Mouse (Mus musculus) embryo, embryonic 9.5 days (tissue): Measurements from ENCODE around the gene Sys1.
A peak's percentile ranks its signal among the peaks of the same experiment; 100 is the strongest.

Experiments
- DNase-seq: peaks from one replicate; pipeline ENCODE4 v3.0.0-alpha.2; 2017; ENCODE audit errors: extremely low spot score

The Sys1 gene

DNA sequence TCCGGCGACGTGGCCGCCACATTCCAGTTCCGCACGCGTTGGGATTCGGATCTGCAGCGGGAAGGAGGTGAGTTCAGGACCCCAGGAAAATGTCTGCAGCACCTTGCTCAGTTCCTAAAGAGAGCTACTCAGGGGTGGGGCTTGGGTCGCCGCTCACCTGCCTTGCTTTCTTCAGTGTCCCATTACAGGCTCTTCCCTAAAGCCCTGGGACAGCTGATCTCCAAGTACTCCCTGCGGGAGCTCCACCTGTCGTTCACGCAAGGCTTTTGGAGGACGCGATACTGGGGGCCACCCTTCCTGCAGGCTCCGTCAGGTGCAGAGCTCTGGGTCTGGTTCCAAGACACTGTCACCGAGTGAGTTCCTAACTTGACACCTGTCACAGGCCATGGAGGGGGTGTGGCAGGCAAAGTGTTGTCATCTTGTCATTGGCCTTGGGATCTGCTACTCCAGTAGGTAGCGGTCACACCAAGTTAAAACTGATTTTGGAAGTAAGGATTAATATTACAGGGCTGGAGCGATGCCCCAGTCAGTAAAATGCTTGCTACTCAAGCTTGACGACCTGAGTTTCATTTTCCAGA, 41.0 kb downstream of the Sys1 start:
- DNase-seq: no peak

DNA sequence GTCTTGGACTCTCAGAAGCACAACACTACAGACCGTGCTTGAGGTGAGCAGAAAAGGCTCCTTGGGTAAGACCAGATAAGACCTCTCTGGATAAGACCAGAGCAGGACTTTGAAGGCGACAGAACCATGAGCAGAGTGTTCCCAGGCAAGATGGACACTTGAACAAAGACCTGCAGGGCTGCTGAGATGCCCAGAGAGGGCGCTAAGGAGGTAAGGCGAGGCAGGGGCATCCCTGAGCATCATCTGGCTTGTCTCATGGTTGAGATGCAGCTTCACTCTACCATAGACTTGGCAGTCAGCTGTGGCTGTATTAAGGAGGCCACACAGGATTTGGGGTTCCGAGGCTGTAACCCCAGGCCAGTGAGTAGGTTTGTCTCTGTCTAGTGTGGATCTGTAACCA, 42.6 kb downstream of the Sys1 start:
- DNase-seq: no peak

DNA sequence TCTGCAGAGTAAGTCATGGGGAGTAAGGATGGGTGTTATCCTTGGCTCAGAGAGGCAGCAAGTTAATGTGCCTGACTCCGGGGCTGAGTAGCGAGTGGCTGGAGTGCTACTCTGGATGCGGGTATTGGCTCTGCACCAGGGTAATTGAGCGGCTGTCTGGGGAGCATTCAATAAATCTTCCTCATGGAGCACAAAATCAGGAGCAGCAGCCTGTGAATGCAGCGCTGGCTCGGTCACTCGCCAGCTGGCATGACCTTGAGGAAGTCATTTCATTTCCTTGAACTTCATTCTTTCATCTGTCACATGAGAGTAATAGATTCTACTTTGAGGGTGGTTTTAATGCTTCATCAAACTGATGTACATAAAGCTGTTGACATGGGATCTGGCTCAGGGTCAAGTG, 43.7 kb downstream of the Sys1 start:
- no peak for DNase-seq

DNA sequence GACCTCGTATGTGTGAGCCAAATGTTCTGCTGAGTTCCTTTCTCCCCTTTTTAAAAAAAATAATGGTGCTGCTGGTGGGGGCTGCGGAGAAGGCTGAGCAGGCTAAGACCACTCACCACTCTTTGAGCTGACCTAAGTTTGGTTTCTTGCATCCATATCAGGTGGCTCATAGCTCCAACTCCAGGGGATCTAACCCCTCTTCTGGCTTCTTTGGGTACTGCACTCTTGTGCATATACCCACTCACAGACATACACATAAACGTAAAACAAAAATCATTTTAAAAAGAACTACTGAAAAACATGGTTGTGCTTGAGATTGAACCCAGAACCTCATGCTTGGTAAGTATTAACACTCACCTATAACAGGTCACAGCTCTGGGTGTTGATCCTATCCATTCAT, 48.2 kb downstream of the Sys1 start:
- no peak for DNase-seq

DNA sequence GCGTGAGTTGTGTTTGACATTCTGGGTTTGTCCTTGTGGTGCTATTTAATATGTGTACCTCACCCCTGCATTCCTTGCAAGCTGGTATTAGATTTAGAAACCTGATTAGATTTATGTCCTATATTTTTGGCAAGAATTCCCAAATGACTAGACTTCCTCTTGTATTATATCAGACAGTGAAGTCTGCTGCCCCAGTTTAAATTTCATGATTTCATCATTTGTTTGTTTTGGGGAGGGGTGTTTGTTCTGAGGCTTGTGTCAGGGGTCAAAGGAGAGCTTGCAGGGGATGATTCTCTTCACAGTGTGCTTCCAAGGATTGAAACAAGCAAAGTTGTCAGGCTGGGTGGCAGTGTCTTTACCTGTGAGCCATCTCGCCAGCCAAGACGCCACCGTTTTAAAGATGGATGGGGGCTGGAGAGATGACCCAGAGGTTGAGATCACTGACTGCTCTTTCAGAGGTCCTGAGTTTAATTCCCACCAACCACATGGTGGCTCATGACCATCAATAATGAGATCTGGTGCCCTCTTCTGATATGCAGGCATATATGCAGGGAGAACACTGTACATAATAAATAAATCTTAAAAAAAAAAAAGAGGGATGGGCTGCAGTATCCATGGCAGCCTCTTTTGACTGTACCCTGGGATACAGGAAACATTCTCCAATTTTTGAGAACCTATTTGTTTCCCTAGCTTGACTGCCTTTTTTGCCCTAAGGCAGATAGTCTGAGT, 49.0 kb downstream of the Sys1 start:
- no peak for DNase-seq

DNA sequence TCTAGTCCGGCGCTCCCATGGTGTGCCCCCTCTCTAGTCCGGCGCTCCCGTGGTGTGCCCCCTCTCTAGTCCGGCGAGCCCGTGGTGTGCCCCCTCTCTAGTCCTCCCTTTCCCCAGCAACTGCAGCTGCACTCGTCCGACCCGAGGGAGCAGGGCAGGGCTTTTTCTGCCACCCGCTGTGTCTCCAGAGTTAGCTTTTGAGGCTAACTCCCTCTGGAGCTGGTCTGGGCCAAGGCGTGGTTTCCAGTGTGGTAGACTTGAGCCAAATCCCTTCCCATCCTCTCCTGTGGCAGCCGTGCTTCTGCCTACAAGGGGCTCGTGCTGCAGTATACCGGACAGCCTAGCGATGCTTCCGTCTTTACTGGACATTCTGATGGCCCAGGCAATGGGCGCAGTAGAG, 51.0 kb downstream of the Sys1 start:
- DNase-seq: no peak

DNA sequence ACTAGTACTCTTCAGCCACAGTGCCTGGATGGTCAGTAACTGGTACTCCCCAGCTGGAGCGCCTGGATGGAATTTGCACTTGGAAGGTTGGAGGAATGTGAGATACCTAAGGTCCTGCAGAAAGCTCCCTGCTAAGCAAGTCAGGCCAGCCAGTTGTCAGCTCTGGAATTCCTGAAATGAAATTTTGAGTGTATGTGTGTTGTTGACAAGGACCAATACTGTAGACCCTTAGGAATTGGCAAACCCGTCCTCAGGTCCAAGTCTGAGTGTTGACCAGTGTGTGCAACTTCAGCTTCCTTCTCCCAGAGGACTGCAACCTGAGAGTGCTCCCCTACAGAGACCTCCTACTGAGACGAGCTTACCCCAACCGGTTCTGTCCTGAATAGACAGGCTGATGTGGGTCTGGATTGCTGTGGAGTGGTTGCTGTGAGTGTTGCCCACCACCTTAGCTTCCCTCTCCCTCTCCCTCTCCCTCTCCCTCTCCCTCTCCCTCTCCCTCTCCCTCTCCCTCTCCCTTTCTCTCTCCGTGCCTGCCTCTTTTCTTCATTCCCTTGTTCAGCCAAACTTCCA, 53.9 kb downstream of the Sys1 start:
- no peak for DNase-seq

DNA sequence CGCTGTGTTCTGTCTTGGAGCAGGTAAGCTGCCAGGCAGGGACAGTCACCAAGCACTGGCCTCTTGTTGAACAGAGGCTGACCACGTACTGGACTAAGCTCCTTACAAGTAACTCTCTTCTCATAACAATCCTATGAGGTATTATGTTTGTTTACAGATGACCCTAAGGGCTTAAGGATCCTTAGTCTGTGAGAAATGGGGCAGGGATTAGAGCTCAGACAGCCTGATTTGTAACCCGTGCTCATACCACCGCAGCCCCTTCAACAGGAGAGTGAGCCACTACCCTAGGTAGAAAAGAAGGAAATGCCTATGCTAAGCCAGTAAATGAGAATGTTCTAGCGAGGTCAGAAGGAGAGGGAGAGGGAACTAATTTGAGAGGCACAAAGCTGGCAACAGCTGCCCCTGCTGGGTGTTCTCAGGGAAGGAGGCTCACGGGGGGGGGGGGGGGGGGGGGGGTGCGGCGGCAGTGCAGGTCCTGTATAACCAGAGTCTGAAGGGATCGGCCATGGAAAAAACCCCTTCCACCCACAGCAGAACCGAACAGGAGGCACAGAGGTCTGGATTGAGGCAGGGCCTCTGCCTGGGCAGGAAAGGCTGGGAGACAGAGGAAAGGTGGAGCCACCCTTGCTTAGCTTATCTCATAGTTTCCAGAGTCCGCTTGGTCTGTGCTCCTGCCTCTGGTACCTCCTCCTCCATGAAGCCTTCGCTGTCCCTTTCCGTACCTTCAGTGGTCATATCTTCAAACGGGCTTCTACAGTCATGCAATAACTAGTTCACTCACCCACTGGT, 55.6 kb downstream of the Sys1 start:
- no peak for DNase-seq

DNA sequence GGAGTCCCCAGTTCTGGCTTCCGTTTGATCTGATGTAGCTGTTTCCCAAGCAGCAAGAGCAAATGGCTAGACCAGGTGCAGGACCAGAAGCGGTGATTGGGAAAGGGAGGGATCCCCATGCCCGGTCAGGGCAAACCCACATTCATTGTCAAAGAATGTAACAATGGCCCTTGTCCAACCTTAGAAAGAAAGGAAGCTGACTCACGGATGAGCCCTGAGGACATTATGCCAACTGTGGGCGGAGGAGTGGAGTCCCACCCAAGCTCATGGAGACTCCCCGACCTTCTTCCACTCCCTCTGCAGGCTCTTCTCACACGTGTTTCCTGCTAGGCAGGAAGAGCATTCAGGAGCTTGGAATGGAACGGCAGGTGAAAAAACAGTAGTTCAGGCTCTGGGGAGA, 56.6 kb downstream of the Sys1 start:
- no peak for DNase-seq

DNA sequence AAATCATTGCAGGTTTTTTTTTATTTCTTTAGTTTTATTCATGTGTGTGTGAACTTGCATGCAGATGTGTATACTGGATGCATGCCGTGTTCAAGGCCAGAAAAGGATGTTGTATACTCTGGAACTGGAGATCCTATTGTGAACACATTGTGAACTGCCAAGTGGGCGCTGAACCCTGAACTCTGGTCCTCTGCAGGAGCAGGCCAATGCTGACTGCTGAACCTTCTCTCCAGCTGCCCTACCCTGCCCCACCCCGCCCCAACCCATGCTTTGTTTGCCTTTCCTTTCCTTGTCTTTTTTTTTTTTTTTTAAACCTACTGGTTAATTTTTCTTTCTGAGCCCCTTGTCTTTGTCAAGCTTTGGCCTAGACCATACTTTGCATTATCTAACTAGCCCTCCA, 58.2 kb downstream of the Sys1 start:
- DNase-seq: no peak

DNA sequence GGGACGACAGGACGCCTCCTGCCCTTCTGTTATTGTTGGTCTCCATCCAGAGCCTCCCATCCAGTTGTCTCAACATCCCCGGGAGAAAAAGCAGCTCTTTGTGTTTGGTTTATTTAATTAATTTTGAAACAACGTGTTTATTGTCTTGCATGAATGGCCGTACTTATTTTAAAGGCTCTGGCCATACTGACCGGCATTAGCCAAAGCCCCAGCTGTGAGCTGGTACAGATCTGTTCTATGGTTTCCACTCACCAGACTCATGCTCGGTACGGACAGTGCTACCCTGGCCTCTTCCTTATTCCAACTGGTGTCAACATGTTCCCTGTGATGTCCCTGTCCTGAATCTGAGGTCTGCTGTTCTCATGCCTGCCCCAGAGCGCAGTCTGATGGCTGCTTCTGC, 59.1 kb downstream of the Sys1 start:
- no peak for DNase-seq

DNA sequence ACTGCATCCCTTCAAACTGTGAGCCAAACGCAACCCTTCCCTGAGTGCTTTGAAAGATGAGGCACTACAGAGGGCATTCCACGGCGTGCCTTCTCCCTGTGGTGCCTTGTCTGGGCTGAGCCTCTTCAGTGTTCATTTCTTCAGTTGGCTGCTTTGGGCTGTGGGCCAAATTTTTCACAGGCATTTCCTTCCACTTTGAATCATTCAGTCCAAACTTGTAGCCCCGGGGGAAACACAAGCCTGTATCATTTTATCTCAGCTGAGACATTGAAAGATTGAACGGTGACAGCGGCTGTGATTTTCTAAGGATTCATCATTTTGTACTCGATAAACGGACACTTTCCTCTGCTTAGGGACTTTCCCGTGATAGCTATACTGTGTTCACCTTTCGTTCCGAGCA, 59.8 kb downstream of the Sys1 start:
- no peak for DNase-seq

DNA sequence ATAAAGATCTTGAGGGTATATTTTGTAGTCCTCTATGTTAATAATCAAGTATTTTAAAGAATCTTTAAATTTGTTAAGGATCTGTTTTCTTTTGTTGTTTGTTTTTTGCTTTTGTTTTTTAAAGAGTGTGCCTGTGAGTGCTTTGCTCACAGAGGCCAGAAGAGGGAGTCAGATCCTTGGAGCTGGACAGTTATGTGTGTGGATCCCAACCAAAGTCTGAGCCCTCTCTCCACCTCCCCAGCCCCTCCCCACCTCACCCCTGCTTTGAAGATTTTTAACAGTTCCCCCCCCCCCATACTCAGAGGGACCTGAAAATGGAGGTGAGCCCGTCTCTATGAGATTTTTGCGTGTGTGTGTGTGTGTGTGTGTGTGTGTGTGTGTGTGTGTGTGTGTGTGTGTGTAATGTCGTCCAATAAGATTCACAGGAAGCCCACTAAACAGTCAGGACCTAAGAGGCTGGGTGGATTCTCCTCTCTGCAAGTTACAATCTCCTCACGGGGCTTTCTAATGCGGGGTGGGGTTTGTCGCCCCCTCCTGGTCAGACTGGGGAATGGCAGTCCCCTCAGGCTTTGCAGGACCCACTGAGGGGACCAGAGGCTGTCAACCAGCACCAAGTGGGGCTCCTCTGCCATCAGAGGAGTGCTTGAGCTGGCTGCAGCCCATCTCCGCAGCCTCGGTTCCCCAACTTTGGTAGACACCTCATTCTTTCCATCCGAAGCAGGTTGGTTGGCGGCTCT, 60.9 kb downstream of the Sys1 start:
- peak; percentile 71 for DNase-seq

DNA sequence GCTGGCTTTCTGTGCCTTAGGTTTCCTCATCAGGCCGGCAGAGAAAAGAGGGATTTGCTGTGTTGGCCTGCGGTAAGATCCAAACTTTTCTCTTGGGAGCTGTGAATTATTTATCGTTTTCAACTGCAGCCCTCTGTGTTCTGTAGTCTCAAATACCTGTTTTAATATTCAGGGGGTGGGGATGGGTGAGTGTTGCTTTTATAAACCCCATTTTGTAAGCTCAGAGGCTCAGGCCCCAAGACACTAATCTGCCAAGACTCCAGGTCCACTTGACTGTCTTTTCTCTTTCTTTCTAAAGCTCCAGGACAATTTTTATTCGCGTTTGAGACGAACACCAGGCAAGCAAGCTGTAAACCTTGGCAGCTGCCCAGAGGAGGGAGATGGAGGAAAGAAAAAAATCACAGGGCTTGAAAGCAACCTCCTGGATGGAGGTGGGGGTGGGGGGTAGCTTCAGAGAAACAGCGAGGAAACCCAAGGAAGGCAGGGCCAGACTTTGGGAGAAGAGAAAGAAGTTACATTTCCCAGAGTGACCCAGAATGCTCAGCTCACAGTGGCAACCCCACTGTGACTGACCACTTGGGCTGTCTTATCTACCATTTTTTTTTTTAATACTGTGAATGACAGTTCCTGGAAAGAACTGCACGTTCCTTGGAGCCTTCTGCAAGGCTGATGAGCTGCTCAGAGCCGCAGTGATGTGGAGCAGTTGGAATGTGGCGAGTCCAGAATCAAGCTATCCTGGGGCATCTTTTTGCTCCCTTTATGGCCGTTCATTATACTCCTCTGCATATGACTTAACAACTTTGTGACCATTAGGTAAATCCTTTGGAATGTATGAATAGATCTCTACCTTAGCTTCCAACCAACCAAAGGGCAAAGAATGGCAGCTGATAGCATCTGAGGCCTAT, 61.8 kb downstream of the Sys1 start:
- no peak for DNase-seq

DNA sequence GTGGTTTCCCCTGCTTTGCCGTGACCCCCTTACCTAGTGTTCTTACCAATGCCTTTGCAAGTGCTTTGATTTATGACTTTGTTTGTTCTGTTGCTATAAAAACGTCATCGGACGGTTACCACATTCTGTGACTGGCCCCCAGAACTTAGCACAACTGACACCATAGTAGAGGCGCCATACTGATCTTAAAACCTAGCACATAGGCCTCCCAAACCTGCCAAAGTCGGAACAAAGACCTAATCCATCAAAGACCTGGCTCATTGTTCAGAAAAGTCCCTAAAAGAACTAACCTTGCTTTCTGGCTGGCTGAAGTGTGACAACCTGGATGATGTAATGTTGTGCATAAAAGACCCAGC, 62.4 kb downstream of the Sys1 start:
- no peak for DNase-seq

DNA sequence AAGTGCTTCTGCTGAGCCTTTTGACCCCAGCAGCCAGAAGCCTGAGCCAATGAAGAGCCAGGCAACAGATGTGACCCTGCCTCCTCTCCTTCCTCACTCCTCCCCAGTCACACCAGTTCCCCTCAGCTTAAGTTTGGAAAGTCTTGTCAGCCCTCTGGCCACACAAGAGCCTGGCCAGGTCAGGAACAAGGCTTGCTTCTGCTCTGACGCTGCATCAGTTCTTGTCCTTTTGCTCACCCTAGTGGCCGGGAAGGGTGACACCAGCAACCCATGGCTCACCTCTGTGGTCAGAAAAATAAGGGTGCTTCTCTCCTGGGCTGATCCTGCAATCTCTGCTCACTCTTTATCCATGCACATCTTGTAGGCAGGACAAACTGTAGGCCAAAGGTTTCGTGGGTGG, 64.0 kb downstream of the Sys1 start:
- DNase-seq: peak; percentile 51

DNA sequence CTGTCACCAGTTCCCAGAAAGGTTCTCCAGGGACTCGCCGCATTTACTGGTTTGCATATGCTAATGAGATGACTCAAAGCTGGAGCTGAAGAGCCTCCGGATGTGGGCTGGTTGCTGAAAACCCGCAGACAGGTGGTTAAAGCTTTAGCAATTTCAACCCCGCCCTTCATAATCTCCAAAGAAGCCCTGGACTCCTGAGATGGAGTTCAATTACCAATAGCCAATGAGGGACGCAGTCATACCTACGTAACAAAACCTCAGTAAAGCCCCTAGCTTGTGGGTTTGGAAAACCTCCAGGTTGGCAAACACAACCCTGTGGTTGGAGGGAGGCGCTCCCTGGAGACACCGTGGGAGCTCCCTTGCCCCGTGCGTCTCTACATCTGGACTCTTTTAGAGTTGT, 65.1 kb downstream of the Sys1 start:
- DNase-seq: no peak

DNA sequence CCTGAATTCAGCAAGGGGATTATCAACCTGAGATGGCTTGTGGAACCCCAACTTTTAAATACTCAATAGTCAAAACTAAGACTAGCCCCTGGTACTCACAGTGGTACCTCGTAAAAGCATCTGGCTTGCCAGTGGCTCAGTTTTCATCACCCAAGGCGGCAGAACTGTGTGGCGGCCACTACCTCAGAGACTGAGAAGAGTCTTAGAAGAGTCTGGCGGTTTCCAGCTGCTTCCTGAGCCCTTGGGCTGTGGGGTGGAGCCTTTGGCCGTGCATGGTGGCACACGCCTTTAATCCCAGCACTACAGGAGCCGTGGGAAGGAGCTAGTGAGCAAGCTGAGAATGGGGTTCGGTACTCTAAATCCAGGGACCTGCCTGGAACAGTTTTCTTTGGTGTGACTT, 65.5 kb downstream of the Sys1 start:
- DNase-seq: no peak

DNA sequence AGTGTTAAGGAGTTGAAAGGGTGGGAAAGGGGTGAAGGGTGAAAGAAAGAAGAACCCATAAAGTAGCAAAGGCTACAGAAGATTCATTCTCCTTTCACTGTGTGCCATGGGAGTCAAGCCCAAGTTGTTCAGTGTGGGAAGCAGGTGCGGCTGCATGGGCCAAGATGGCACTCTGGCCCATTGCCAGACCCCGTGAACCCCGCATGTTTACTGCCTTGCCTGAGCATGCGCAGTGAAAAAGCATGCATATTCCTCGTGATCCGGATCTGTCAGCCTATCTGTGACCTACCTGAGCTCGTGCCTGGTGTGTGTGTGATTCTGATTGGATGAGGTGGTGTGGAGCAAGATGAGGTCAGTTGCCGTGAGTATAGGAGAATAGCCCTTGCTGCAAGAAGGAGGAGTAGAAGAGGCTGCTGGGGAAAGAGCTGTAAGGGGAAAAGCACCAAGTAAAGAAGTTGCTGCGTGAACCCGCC, 66.6 kb downstream of the Sys1 start:
- DNase-seq: no peak

DNA sequence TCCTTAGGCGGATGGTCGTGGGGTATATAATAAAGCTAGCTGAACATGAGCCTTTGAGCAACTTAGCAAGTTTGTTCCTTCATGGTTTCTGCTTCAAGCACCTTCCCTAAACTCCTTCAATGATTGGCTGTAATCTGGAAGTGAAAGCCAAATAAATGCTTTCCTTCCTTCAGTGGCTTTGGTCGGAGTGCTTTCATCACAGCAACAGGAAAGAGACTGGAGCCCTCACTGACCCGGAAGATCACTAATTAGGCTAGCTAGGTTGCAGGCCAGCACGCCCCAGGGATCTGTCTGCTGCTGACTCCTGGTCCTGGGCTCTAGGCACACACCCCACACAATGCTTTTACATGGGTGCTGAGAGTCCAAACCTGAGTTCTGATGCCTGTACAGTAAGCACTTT, 71.8 kb downstream of the Sys1 start:
- no peak for DNase-seq
